Mouse (Mus musculus): Measurements from ENCODE around the gene Gcnt1.
A peak's percentile ranks its signal among the peaks of the same experiment; 100 is the strongest.

Gene Gcnt1

DNA sequence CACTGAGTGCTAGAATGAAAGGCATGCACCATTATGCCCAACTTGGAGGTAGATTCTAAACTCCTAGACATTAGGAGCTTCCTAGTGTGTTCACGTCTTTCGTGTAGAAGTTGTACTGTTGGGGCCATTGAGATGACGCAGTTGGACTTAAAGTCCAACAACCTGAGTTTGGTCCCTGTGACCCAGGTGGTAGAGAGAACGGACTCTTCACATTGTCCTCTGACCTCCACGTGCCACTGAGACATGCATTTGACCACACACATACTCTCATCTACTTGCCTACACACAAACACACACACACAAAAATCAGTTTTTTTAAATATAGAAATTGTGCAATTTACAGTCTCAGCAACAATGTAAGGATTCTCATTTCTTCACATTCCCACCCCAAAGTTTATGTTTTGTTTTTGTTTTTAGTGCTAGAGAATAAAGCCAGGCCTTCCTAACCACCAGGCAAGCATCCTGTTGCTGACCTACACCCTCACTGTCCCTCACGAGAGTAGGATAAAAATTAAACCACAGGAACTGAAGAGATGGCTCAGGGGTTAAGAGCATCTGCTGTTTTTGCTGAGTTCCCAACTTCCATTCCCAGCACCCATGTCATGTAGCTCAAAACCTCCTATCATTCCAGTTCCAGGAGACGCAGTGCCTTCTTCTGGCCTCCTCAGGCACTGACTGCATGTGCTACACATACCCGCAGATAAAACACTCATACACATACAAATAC lies 6.1 kb downstream of the Gcnt1 start:
- no peak for DNase-seq (ENCODE audit: low spot score)

DNA sequence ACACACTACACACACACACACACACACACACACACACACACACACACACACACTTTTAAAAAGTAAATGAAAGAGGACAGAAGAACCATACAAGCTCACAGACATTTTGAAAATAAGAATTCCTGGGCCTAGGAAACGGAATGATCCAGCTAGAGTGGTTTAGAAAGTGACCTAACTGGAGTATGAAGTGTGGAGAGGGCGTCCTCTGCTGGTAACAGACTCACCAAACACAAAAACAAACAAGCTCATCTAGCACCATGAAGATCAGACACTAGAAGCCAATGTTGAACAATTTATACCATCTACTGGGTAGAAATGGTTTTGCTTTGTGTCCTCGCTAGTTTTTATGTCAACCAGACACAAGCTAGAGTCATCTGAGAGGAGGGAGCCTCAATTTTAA lies 7.9 kb downstream of the Gcnt1 start:
- peak; percentile 29 for DNase-seq (ENCODE audit: low spot score)

DNA sequence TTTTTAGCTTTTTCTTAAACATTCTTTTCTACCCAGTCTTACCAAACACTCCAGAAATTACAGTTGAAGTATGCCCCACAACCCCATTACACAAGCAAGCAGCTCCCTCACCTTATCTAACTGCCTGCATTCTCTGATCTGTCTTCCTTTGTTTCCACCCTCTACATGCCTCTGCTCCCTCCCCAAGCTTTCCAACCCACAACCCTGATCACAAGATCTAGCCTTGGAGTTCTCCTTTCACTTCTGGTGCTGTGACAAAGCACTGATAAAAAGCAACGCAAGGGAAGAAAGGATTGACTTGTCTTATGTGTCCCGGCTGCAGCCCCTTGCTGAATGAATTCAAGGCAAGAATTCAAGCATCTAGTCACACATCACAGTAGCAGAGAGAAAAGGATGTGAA lies 11.5 kb downstream of the Gcnt1 start:
- DNase-seq (ENCODE audit: low spot score): no peak

DNA sequence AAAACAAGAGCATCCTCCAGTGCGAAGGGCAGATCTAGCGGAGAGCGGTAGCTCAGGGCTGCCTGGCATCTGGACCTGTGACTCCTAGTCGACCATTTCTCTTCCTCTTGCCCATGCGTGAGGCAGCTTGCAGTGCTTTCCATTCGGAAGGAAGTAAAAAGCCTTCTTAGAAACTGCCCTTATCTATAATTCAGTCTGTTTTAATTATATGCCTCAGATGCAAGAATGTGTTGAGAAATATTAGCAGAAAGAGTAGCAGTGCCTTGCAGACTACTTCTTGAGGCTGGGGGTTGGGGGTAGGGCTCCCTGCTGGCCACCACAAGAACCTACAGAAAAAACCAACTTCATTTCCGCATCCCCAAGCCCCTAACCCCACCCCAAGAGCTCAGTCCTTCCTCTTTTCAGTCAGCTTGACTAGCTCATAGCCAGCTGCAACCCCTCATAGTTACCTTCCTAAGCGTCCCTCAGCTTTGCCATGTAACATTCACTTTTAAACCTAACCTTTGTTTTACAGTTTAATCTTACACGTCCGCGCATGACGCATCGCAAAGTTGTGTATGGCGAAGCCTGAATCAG lies 13.2 kb downstream of the Gcnt1 start:
- no peak for DNase-seq (ENCODE audit: low spot score)

DNA sequence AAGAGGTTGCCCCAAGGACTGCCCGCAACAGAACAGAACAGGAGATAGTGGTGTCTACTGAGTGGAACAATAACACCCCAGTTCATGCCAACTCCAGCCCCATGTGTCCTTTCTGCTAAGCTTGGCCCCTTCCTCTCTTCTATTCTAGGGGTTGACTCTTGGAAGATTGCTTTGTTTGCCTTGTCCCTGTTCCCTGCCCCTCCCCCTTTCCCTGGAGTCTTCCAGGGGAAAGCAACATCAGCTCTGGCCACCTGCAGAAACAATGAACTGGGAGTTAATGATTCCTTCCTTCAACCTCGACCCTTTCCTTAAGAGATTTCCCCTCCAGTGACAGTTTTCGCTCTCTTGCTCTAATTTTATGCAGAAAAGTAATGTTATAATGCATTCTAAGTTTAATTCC lies 15.3 kb downstream of the Gcnt1 start:
- DNase-seq (ENCODE audit: low spot score): no peak

DNA sequence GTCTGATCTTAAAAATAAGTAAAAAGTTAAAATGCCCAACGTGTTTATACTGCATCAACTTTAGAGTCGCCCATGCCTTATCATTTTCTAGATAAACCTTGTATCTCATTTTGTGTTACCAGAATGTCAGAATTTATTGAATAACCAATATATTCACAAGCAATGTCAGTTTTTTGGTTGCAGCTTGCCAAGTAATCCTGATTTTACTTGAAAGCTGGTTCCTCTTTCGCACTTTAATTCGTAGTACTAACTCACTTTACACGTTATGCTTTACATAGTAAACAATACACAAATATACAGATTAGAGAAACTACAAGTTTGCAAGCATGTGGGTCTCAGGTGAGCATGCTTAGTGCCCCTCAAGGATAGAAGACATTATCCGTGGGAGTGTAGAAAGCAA lies 15.7 kb downstream of the Gcnt1 start:
- no peak for DNase-seq (ENCODE audit: low spot score)

DNA sequence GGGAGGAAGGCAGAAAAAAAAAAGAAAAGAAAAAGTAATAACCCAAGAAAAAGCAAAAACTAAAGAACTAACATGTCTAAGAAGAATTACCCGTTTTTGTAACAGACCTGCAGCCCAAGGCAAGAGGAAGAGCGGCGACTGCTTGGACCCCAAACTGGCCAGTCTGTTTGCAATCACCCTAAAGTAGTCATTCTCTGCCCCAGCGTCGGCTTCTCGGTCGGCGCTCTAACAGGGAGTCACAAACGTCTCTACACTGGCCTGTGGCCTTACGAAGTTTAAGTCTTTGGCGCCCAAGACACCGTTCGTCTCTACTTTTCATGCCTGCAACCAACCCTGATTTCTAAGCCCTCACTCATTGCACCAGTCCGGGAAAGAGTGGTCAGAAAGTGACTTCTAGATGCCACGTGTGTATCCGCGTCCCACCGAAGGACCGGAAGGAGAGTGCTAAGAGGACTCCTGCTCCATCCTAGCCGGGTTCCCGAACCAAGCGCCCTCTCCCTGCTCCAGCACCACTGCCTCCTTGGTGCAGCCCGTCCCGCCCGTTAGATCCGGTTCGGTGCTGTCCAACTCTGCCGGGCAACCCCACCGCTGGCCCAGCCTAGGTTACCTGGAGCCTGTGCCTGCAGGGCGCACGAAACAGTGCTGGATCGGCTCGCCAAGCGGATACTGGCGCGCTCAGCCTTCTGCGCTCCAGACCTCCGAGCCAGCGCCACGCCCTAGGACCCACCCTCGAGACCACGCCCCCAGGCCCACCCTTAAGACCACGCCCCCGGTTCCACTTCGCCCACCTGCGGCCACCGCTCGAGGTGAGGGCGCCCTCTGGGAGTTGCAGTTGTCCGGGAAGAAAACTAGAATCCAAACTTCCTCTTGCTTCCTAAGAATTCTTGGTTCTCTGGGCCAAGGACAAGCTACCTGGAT lies 16.4 kb downstream of the Gcnt1 start:
- DNase-seq (ENCODE audit: low spot score): peak; percentile 66

DNA sequence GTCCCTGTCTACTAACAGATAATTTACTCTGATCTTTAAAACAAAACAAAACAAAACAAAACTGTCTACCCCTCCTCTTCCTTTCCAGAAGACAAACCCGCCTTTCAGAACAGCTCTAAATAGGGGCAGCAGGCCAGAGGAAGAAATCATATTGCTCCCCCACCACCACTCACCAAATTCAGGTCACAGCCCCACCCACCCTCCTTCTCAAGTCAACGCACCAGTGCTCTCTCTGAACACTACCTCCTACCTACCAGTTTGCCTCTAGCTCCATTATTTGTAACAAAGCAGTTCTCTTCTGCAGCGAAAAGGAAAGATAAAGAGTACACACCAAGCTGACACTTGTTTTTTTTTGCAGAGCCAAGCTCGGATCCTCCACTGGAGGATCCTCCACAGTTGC lies 17.3 kb downstream of the Gcnt1 start:
- DNase-seq (ENCODE audit: low spot score): no peak

DNA sequence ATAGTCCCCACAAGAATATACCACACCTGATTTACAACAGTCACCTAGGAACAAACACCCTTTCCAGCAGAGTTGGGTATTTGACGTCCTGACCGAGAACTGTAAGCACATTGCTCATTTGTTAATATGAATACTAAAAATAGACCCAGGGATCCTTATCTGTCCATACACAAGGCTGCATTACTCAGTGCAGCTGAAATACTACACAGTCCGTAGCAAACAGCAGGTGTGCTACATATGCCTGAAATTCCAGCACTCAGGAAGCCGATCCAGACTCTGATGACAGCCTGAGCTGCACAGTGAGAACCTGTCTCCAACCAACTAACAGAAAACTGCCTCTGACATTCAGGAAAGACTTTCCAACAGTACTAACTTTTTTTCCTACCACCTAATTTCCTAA lies 17.8 kb downstream of the Gcnt1 start:
- DNase-seq (ENCODE audit: low spot score): no peak

DNA sequence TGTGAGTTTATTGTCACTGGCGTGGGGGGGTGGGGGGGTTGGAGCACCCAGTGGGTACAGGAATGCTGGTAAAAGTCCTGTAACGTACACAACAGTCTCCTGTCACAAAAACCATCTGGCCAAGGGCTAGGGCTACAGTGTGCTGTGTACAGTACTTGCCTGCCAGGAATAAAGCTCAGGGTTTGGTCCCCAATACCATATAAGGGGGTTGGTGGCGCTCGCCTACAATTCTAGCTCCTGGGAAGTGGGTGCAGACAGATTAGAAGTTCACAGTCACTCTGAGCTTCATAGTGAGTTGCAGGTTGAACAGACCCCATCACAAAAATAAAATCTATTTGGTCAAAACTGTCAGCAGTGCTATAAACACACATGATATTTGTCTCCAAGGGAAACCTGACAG lies 18.3 kb downstream of the Gcnt1 start:
- no peak for DNase-seq (ENCODE audit: low spot score)

DNA sequence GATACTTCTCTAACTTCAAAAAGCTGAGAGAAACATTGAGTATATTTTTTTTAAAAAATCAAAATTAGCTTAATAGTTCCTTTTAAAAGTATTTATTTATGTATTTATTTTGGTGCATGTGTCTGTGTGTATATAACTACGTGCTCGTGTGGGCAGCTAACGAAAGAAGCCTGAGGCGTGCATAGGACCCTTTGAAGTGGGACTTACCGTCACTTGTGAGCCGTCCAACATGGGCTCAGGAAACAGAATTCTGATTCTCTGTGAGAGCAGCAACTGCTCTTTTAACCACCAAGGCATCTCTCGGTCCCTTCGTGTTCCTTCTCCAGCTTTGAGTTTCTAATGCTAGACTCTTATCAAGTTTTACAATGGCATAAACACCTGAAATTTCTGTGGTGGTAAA lies 18.9 kb downstream of the Gcnt1 start:
- DNase-seq (ENCODE audit: low spot score): no peak

DNA sequence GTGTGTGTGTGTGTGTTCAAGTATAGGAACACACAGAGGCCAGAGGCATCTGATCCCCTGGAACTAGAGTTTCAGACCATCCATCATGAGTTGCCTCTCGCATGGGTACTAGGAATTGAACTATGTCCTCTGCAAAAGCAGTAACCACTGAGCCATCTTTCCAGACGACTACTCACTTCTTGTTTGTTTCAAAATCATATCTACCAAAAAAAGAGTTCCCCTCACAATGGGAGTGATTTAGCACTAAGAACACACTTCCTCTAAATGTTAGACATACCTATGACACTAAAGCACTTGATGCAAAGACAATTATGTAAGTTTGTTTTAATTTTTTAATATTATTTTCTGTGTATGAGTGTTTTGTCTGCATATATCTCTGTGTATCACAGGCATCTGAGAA lies 24.8 kb downstream of the Gcnt1 start:
- no peak for DNase-seq (ENCODE audit: low spot score)

DNA sequence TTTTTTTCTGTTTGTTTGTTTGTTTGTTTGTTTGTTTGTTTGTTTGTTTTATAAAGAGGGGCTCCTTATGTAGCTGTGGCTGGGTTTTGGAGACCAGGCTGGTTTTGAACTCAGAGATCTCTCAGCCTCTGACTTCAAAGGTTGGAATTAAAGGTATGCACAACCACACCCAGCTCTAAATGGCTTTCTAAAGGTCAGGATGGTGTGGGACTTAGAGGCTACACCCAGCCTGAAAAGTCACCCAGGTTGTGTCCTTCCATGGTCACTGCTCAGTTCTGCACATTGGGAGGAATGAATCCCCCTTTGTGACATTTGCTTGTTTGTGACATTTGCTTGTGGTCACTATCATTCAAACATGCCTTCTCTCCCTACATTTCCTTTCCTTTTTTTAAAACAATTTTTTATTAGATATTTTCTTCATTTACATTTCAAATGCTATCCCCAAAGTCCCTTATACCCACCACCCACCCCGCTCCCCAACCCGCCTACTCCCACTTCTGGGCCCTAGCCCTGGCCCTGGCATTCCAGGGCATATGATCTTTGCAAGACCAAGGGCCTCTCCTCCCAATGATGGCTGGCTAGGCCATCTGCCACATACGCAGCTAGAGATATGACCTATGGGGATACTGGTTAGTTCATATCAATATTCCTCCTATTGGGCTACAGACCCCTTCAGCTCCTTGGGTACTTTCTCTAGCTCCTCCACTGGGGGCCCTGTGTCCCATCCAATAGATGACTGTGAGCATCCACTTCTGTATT lies 25.7 kb downstream of the Gcnt1 start:
- DNase-seq (ENCODE audit: low spot score): no peak

DNA sequence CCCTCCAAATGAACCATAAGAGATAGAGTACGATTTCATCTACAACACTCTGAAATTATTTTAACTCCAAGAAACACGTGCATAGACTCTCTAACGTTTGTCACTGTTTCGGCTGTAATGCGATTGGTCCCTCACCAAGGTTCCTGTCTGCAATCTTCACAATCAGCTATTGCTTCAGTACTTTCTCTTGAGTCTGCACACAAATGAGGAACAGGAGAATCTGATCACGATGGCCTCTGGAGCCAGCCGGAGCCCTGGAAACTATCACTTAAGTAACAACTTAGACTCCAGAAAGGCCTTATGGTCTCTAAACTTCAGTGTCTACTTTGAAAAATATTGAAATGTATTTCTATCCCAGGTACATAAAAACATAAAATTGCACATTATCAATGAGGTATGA lies 27.8 kb downstream of the Gcnt1 start:
- DNase-seq (ENCODE audit: low spot score): no peak

DNA sequence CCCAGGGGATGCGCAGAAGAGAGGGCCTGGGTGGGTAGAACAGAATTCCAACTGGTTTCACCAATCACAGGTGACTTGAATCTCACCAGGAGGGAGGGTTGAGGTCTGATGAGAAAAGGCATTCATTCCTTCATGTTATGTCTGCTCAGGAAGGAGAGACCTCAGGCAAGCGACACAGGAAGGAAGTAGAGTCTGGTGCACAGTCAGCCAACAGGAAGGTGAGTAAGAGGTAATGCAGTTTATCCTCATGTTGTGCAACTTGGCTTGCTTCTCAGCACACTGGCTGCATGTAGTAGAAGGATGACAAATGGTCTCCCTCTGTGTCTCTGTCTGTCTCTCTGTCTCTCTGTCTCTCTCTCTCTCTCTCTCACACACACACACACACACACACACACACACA lies 33.1 kb downstream of the Gcnt1 start:
- no peak for DNase-seq (ENCODE audit: low spot score)

DNA sequence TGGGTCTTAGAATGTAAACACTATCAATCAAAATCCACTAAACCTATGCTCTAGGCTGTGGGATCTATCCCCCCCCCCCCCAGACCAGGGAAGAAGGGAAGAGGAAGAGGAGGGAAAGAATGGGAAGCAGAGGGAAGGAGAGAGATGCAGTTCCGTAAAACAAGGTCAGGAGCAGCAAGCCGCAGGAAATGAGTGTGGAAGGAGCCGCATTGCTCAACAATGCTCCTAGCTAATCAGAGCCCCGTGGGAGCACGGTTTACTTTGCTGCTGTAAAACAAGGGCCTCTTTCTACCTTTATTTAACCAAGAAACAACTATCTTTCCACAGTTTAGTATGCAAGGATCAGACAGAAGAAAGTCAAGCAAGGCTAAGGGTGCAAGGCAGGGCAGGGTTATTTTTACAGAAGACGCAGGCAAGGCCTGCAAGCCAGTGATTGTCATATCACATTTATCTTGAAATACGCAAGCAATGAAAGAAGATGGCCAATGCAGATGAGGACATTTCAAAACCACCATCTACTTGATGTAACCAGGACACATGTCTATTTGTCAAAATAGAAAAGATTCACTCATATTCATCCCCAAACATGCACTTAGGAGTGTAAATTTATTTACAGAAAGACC lies 35.5 kb downstream of the Gcnt1 start:
- DNase-seq (ENCODE audit: low spot score): no peak

DNA sequence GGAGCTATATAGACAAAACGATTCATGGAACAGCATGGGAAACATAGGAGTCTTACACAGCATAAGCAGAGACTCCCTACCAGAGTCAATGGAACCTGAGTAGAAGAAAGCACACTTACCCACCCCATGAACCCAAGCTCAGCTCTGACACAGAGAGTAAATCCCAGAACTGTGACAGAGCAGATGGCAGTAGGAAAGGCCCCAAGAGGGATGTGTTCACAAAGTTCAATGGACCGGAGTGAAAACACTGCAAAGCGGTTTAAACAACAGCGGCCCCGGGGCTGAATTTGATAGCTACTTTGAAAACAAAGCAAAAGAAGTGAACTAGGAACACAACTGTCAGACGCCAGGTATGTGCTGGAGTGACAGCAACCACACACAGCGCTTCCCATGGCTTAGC lies 36.0 kb downstream of the Gcnt1 start:
- DNase-seq (ENCODE audit: low spot score): no peak

DNA sequence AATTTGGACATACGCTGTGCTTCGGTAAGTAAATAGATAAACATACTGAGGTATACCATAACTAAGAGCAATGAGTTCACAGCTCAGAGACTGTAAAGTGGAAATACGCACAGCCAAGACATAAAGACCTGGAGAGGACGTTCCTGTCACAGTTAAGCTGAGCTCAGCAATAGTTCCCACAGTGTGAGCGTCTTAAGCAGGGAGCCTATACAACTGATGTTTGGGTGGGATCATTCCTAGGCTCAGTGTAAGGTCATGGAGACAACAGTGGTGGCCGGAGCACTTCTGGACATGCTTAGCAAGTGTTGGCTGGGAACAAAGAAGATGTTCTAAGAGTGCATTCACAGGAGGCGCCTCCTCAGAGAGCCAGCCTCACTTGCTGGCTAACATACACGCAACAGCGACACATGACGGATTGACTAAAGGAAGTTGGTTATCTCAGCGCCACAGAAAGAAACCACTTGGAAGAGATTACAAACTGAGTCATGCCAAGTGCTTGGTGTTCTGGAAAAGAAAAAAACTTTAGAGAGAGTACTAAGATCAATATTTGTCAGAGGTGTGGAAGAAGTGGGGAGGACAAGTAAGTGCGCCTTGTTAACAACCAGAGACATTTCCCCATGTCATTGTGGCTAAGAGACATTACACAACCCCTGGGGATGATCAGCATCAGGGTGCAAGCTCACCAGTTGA lies 37.9 kb downstream of the Gcnt1 start:
- DNase-seq (ENCODE audit: low spot score): no peak

DNA sequence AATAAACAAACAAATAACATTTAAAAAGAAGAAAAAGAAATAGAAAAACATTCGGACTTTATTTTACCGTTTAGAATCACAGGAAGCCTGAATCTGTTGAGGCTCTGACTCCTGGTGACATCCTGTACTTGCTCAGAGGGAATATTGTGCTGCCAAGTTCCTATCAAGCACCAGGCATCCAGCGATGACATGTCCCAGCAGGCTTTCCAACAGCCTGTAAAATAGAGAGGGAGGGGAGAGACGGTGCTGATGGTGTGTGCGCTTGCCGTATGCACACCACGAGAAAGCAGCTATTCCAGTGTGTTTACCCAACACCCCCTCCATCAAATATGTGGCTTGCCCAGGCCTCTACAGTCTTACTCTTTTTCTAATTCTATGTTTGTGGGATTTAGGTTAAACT lies 39.6 kb downstream of the Gcnt1 start:
- no peak for DNase-seq (ENCODE audit: low spot score)

DNA sequence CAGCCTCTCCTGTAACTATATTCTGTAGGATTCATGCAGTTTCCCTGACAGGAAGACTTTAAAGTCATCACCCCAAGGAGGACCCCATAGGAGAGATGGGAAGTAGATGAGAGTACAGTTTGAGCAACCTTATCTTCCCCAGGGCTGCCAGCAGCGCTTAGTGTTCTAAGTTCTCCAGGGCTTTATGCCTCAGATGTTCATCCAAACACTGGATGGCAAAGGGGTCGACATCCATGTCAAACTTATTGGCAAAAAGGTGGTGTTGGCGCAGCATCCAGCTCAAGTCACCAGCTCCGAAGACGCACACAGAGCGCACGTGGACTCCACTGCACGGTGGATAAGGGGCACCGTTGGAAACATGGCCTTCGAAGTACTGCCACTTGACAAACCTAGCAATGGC lies 43.7 kb downstream of the Gcnt1 start:
- DNase-seq (ENCODE audit: low spot score): no peak

DNA sequence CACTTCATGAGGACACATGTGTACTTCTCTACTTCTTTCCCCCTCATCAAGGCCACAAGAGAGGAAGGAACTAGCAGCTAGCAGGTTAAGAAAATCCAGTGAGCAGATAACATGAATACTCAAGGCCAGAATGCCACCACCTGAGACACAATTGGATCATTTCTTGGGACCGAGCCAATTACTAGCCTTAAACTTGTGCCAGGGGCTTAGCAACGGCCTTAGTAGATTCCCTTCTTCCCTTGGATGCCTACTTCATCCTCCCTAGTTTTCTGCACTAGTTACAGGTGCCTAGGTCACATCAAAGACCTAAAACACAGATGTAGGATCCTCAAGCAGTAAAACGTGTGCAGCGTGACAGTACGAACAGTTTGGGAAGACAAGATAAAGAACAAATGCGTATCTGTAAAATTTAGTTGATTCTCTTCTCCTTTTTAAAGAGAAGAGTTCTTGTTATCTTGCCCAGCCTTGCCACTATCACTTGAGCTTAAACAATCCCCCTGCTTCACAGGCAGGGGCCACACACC lies 44.7 kb downstream of the Gcnt1 start:
- no peak for DNase-seq (ENCODE audit: low spot score)

Measured in spleen, adult 12 weeks (tissue).